Mouse (Mus musculus) embryonic facial prominence, embryonic 13.5 days (tissue): ENCODE results near the gene Marveld1. TPM values are rescaled to one million over a fixed set of nuclear protein-coding genes. Genes with fewer than 3 reads are reported as not detected.

Source experiments
- ATAC-seq: fragments of 200-750 bp; cut with Nextera tagmentation; 2 replicates; pipeline ENCODE4 v1.8.0; 2017; ENCODE audit warnings: low read depth; ENCODE audit not compliant: insufficient number of reproducible peaks, insufficient read depth, low FRiP score, low TSS enrichment
- H3K27ac ChIP-seq: fragments of 300-500 bp; sonication (generic); 2 replicates; pipeline ENCODE4 v1.5.1; 2015; ENCODE audit warnings: moderate library complexity, mild to moderate bottlenecking, inconsistent platforms
- H3K27me3 ChIP-seq: fragments of 300-500 bp; sonication (generic); 2 replicates; pipeline ENCODE4 v1.6.1; 2015; ENCODE audit warnings: mild to moderate bottlenecking, inconsistent platforms
- H3K36me3 ChIP-seq: fragments of 300-500 bp; sonication (generic); 2 replicates; pipeline ENCODE4 v1.6.1; 2015; ENCODE audit warnings: mild to moderate bottlenecking, inconsistent platforms
- H3K4me1 ChIP-seq: fragments of 300-500 bp; sonication (generic); 2 replicates; pipeline ENCODE4 v1.6.1; 2015; ENCODE audit warnings: inconsistent platforms
- H3K4me2 ChIP-seq: fragments of 300-500 bp; sonication (generic); 2 replicates; pipeline ENCODE4 v1.6.1; 2015; ENCODE audit warnings: moderate library complexity, mild to moderate bottlenecking, inconsistent platforms
- H3K4me3 ChIP-seq: fragments of 300-500 bp; sonication (generic); 2 replicates; pipeline ENCODE4 v1.5.1; 2015; ENCODE audit warnings: mild to moderate bottlenecking, inconsistent platforms
- H3K9ac ChIP-seq: fragments of 300-500 bp; sonication (generic); 2 replicates; pipeline ENCODE4 v1.6.1; 2015; ENCODE audit warnings: mild to moderate bottlenecking, inconsistent platforms
- H3K9me3 ChIP-seq: fragments of 300-500 bp; sonication (generic); 2 replicates; pipeline ENCODE4 v1.6.1; 2016; ENCODE audit warnings: inconsistent platforms
- WGBS: fragments of 180-500 bp; shearing (Covaris S2); methylation state at CpG from one replicate; pipeline ENCODE4 v1.1.7; 2015; ENCODE audit warnings: mixed read lengths; 5-methylcytosine and 5-hydroxymethylcytosine counted together
- polyA plus RNA-seq: library from polyadenylated mRNA; unstranded; fragments of >200 nt; fragmentation: Nextera tagmentation; extraction: Ambion mirVana; gene quantifications from 2 replicates; pipeline ENCODE4 v1.2.1, GENCODE M21; 2015

Marveld1 gene
- polyA plus RNA-seq, 1 experiment from 2014 or later: 11.6 TPM

GRCm38 (mm10) chr19:42141998-42142397, 5.2 kb upstream of the Marveld1 start:
- no peak overlapping the region for H3K4me2 ChIP-seq
- no peak overlapping the region for H3K9ac ChIP-seq
- ATAC-seq: no peak
- H3K36me3 ChIP-seq: no peaks in the 10 kb centered on the region
- H3K9me3 ChIP-seq: no peaks in the 10 kb centered on the region
- no peak overlapping the region for H3K27ac ChIP-seq
- no peaks in the 10 kb centered on the region for H3K27me3 ChIP-seq
- 81% methylated on average over 3 of the region's 3 CpGs for WGBS
- H3K4me3 ChIP-seq: no peak overlapping the region
- peaks cover 12% of the 10 kb centered on the region for H3K4me1 ChIP-seq

GRCm38 (mm10) chr19:42142757-42143156, 4.4 kb upstream of the Marveld1 start:
- Histone ChIP-seq H3K4me2 (no peak overlapping the region), H3K9ac (no peak overlapping the region), H3K4me1 (peaks cover 14% of the 10 kb centered on the region), H3K27me3 (no peaks in the 10 kb centered on the region), H3K27ac (no peak overlapping the region), H3K36me3 (no peaks in the 10 kb centered on the region), H3K9me3 (no peaks in the 10 kb centered on the region), H3K4me3 (no peak overlapping the region)
- no peak for ATAC-seq
- 82% methylated on average over 2 of the region's 2 CpGs for WGBS

DNA sequence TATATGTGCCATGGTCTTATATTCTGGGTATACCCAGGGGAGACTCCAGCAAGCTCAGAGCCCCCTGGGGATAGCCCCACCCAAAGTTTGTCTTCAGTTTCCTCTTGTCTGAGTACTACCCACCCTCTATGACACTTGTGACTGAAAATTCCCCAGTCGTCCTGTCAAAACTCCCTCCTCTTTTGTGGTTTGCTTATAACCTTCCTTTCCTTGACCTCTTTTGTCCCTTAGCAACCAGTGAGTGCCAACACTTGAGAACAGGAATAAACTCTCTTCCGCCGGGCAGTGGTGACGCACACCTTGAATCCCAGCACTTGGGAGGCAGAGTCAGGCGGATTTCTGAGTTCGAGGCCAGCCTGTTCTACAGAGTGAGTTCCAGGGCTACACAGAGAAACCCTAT, 3.1 kb upstream of the Marveld1 start:
- no peaks in the 10 kb centered on the region for H3K36me3 ChIP-seq
- no peak overlapping the region for H3K4me3 ChIP-seq
- H3K4me2 ChIP-seq: no peak overlapping the region
- 59% methylated on average over 6 of the region's 6 CpGs for WGBS
- H3K4me1 ChIP-seq: peaks cover 22% of the 10 kb centered on the region
- no peaks in the 10 kb centered on the region for H3K27me3 ChIP-seq
- no peak overlapping the region for H3K9ac ChIP-seq
- H3K27ac ChIP-seq: no peak overlapping the region
- ATAC-seq: no peak
- H3K9me3 ChIP-seq: no peaks in the 10 kb centered on the region

GRCm38 (mm10) chr19:42144541-42145167, 2.5 kb upstream of the Marveld1 start:
- no peaks in the 10 kb centered on the region for H3K9me3 ChIP-seq
- no peaks in the 10 kb centered on the region for H3K27me3 ChIP-seq
- H3K27ac ChIP-seq: 0 out of 2 replicates have a peak overlapping the region, but pooled peaks have one; percentile 23
- H3K4me1 ChIP-seq: peaks cover 28% of the 10 kb centered on the region
- H3K4me2 ChIP-seq: no peak overlapping the region
- H3K9ac ChIP-seq: no peak overlapping the region
- ATAC-seq: no peak
- H3K36me3 ChIP-seq: no peaks in the 10 kb centered on the region
- no peak overlapping the region for H3K4me3 ChIP-seq
- 29% methylated on average over 8 of the region's 8 CpGs for WGBS

- WGBS: 62% methylated on average over 4 of the region's 4 CpGs
- ATAC-seq: no peak
Observed at GRCm38 (mm10) chr19:42145210-42145609, 2.0 kb upstream of the Marveld1 start.

GRCm38 (mm10) chr19:42145731-42146130, 1.5 kb upstream of the Marveld1 start:
- no peak for ATAC-seq
- Histone ChIP-seq H3K27me3 (no peaks in the 10 kb centered on the region), H3K4me3 (no peak overlapping the region), H3K27ac (no peak overlapping the region), H3K9ac (no peak overlapping the region), H3K9me3 (no peaks in the 10 kb centered on the region), H3K4me1 (peaks cover 38% of the 10 kb centered on the region), H3K36me3 (peaks cover 3% of the 10 kb centered on the region; the same call in 1 of the 2 replicates), H3K4me2 (no peak overlapping the region)
- WGBS: 91% methylated on average over 2 of the region's 2 CpGs

More at GRCm38 (mm10) chr19:42145210-42145609, 2.0 kb upstream of the Marveld1 start:
- no peaks in the 10 kb centered on the region for H3K9me3 ChIP-seq
- H3K4me1 ChIP-seq: peaks cover 33% of the 10 kb centered on the region
- no peak overlapping the region for H3K4me3 ChIP-seq
- no peak overlapping the region for H3K9ac ChIP-seq
- H3K27ac ChIP-seq: 0 out of 2 replicates have a peak overlapping the region, but pooled peaks have one; percentile 23
- no peak overlapping the region for H3K4me2 ChIP-seq
- no peaks in the 10 kb centered on the region for H3K36me3 ChIP-seq
- H3K27me3 ChIP-seq: no peaks in the 10 kb centered on the region

GRCm38 (mm10) chr19:42146276-42147010, 757 bp upstream of the Marveld1 start:
- 88% methylated on average over 9 of the region's 9 CpGs for WGBS
- H3K4me1 ChIP-seq: peaks cover 45% of the 10 kb centered on the region
- H3K36me3 ChIP-seq: peaks cover 11% of the 10 kb centered on the region
- H3K4me3 ChIP-seq: peak overlapping the region; percentile 84
- no peaks in the 10 kb centered on the region for H3K27me3 ChIP-seq
- peak overlapping the region; percentile 60 for H3K4me2 ChIP-seq
- no peak for ATAC-seq
- no peaks in the 10 kb centered on the region for H3K9me3 ChIP-seq
- peak overlapping the region; percentile 95; the same call in 1 of the 2 replicates for H3K9ac ChIP-seq
- peak overlapping the region; percentile 95 for H3K27ac ChIP-seq

- ATAC-seq: peak; percentile 63
- no peaks in the 10 kb centered on the region for H3K9me3 ChIP-seq
- H3K27me3 ChIP-seq: no peaks in the 10 kb centered on the region
- peak overlapping the region; percentile 95 for H3K27ac ChIP-seq
- peaks cover 13% of the 10 kb centered on the region for H3K36me3 ChIP-seq
- H3K4me3 ChIP-seq: peak overlapping the region; percentile 84
- peaks cover 56% of the 10 kb centered on the region for H3K4me1 ChIP-seq
- H3K9ac ChIP-seq: peak overlapping the region; percentile 95
- WGBS: under 1% methylated on average over 63 of the region's 63 CpGs
- H3K4me2 ChIP-seq: peak overlapping the region; percentile 60
Observed at GRCm38 (mm10) chr19:42147769-42148568, 769 bp downstream of the Marveld1 start.

- H3K4me3 ChIP-seq: peak overlapping the region; percentile 84
- peaks cover 13% of the 10 kb centered on the region for H3K36me3 ChIP-seq
- H3K27ac ChIP-seq: peak overlapping the region; percentile 95
- H3K9ac ChIP-seq: peak overlapping the region; percentile 95
- no peaks in the 10 kb centered on the region for H3K9me3 ChIP-seq
- WGBS: 12% methylated on average over 7 of the region's 7 CpGs
- peak overlapping the region; percentile 60 for H3K4me2 ChIP-seq
- ATAC-seq: peak; percentile 22; the same call in 1 of the 2 replicates
- peaks cover 56% of the 10 kb centered on the region for H3K4me1 ChIP-seq
- H3K27me3 ChIP-seq: no peaks in the 10 kb centered on the region
Observed at GRCm38 (mm10) chr19:42148569-42148860, 1.3 kb downstream of the Marveld1 start.

- H3K4me3 ChIP-seq: no peak overlapping the region
- peaks cover 13% of the 10 kb centered on the region for H3K36me3 ChIP-seq
- peak overlapping the region; percentile 5; the same call in 1 of the 2 replicates for H3K4me2 ChIP-seq
- no peak overlapping the region for H3K9ac ChIP-seq
- no peak for ATAC-seq
- H3K27me3 ChIP-seq: no peaks in the 10 kb centered on the region
- H3K9me3 ChIP-seq: no peaks in the 10 kb centered on the region
- 6% methylated on average over 6 of the region's 6 CpGs for WGBS
- H3K4me1 ChIP-seq: peaks cover 43% of the 10 kb centered on the region
- H3K27ac ChIP-seq: 0 out of 2 replicates have a peak overlapping the region, but pooled peaks have one; percentile 23
Observed at GRCm38 (mm10) chr19:42151990-42152389, 4.8 kb downstream of the Marveld1 start.

GRCm38 (mm10) chr19:42157493-42158237, 10.5 kb downstream of the Marveld1 start:
- no peak overlapping the region for H3K4me3 ChIP-seq
- 47% methylated on average over 12 of the region's 12 CpGs for WGBS
- H3K9me3 ChIP-seq: no peaks in the 10 kb centered on the region
- no peak overlapping the region for H3K9ac ChIP-seq
- ATAC-seq: no peak
- H3K36me3 ChIP-seq: no peaks in the 10 kb centered on the region
- no peak overlapping the region for H3K4me2 ChIP-seq
- H3K4me1 ChIP-seq: peaks cover 11% of the 10 kb centered on the region; the same call in 1 of the 2 replicates
- peak overlapping the region; percentile 62; the same call in 1 of the 2 replicates for H3K27ac ChIP-seq
- no peaks in the 10 kb centered on the region for H3K27me3 ChIP-seq
